Mouse (Mus musculus) limb, embryonic 12.5 days (tissue): ENCODE measurements around the gene Pard3b. TPM values are rescaled to one million over a fixed set of nuclear protein-coding genes. Genes with fewer than 3 reads are reported as not detected.

Experiments
- ATAC-seq: fragments of 200-750 bp; cut with Nextera tagmentation; 2 replicates; pipeline ENCODE4 v1.8.0; 2017; ENCODE audit warnings: low read depth, moderate TSS enrichment; ENCODE audit not compliant: insufficient number of reproducible peaks, insufficient read depth, low FRiP score, low TSS enrichment
- H3K27ac ChIP-seq: fragments of 300-500 bp; sonication (generic); 2 replicates; pipeline ENCODE4 v1.5.1; 2016; ENCODE audit warnings: mild to moderate bottlenecking, moderate library complexity
- H3K27me3 ChIP-seq: fragments of 300-500 bp; sonication (generic); 2 replicates; pipeline ENCODE4 v1.6.1; 2016; ENCODE audit warnings: mild to moderate bottlenecking, moderate library complexity
- H3K36me3 ChIP-seq: fragments of 300-500 bp; sonication (generic); 2 replicates; pipeline ENCODE4 v1.6.1; 2016; ENCODE audit warnings: mild to moderate bottlenecking, moderate library complexity
- H3K4me1 ChIP-seq: fragments of 300-500 bp; sonication (generic); replicated peaks from 2 replicates; pipeline ENCODE4 v1.6.1; 2016
- H3K4me2 ChIP-seq: fragments of 300-500 bp; sonication (generic); 2 replicates; pipeline ENCODE4 v1.6.1; 2016; ENCODE audit warnings: mild to moderate bottlenecking, moderate library complexity
- H3K4me3 ChIP-seq: fragments of 300-500 bp; sonication (generic); replicated peaks from 2 replicates; pipeline ENCODE4 v1.5.1; 2016; ENCODE audit warnings: mild to moderate bottlenecking
- H3K9ac ChIP-seq: fragments of 300-500 bp; sonication (generic); replicated peaks from 2 replicates; pipeline ENCODE4 v1.6.1; 2016; ENCODE audit warnings: mild to moderate bottlenecking, moderate library complexity
- H3K9me3 ChIP-seq: fragments of 300-500 bp; sonication (generic); 2 replicates; pipeline ENCODE4 v1.6.1; 2016; ENCODE audit warnings: mild to moderate bottlenecking, moderate library complexity
- WGBS: fragments of 180-500 bp; shearing (Covaris S2); methylation state at CpG from one replicate; pipeline ENCODE4 v1.1.7; 2016; 5-methylcytosine and 5-hydroxymethylcytosine counted together
- polyA plus RNA-seq: library from polyadenylated mRNA; unstranded; fragments of >200 nt; fragmentation: Nextera tagmentation; extraction: Ambion mirVana; gene quantifications from 2 replicates; pipeline ENCODE4 v1.2.1, GENCODE M21; 2016

The Pard3b gene
- polyA plus RNA-seq, 1 experiment from 2014 or later, result 20.0 TPM

DNA sequence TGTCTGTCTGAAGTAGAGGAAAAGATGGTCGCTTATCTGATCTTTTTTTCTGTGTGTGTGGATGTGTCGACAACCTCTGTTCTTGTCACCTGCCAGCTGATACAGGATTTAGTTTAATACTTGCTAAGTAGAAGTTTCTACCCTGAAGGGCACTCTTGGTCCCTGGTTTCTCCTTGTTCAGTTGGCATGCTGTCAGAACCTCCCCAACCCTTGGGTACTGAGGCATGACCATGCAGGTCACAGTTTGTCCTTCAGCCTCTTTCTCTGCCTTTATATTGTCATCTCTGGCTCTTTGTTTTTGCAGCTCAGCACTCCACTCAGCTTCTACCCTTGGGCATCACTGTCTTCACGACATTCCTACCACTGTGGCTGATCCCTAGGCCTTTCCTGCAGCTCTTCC, 21.3 kb downstream of the Pard3b start:
- Histone ChIP-seq H3K4me2 (no peak overlapping the region), H3K4me1 (no peaks in the 10 kb centered on the region), H3K27ac (no peak overlapping the region), H3K36me3 (no peaks in the 10 kb centered on the region), H3K9ac (no peak overlapping the region), H3K4me3 (no peak overlapping the region), H3K9me3 (no peaks in the 10 kb centered on the region), H3K27me3 (no peaks in the 10 kb centered on the region)
- WGBS, result 78% methylated on average over 3 of the region's 3 CpGs
- no peak for ATAC-seq

DNA sequence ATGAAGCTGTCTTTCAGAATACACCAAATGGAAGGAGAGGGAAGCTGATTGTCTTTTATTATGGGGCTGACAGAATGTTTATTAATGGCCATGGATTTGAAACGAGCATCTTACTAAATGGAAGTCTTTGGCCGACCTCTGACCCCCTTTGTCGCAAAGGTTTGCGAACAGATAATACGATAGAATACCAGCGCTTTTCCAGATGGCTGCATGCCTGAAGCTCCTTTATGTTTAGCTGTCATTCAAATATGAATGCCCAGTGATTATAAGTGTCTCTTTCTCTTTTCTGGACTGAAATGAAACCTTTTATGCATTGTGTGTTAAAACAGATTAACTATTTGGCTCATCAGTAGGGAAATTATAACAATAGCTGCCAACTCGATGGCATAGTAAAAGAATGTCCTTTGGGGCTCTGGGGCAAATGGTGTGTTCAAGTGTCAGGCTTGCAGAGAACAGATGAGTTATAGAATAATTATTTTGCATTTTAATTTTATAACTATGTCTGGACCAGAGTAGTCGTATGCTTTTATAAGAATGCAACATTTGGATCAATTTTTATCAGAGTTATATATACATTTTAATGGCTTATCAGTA, 46.7 kb downstream of the Pard3b start:
- no peak overlapping the region for H3K4me2 ChIP-seq
- H3K4me1 ChIP-seq, result 0 out of 2 replicates have a peak, but pooled peaks cover 6% of the 10 kb centered on the region
- no peaks in the 10 kb centered on the region for H3K9me3 ChIP-seq
- no peak overlapping the region for H3K27ac ChIP-seq
- H3K36me3 ChIP-seq, result no peaks in the 10 kb centered on the region
- no peak overlapping the region for H3K9ac ChIP-seq
- WGBS, result 63% methylated on average over 8 of the region's 8 CpGs
- no peaks in the 10 kb centered on the region for H3K27me3 ChIP-seq
- H3K4me3 ChIP-seq, result no peak overlapping the region
- no peak for ATAC-seq

DNA sequence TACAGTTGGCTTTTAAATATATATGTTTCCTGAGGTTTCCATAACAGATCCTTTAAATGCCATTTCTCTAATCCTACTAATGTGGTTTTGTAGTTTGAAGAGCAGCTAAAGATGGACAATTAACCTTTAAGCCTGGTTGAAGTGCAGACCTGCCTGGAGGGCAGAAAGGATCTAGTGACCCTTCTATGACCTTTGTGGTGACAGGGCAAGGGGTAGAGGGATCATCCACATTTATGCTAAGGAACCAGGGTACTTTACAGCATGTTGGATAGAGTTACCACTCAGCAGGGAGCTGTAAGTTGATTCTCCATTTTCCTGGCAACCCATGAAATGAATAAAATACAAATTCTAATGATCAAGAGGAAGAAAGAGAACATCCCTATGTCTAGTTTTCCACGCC, 47.3 kb downstream of the Pard3b start:
- 82% methylated on average over 1 of the region's 1 CpGs for WGBS
- Histone ChIP-seq H3K27ac (no peak overlapping the region), H3K4me2 (no peak overlapping the region), H3K4me1 (0 out of 2 replicates have a peak, but pooled peaks cover 6% of the 10 kb centered on the region), H3K9me3 (no peaks in the 10 kb centered on the region), H3K27me3 (no peaks in the 10 kb centered on the region), H3K36me3 (no peaks in the 10 kb centered on the region), H3K4me3 (no peak overlapping the region), H3K9ac (no peak overlapping the region)
- no peak for ATAC-seq

DNA sequence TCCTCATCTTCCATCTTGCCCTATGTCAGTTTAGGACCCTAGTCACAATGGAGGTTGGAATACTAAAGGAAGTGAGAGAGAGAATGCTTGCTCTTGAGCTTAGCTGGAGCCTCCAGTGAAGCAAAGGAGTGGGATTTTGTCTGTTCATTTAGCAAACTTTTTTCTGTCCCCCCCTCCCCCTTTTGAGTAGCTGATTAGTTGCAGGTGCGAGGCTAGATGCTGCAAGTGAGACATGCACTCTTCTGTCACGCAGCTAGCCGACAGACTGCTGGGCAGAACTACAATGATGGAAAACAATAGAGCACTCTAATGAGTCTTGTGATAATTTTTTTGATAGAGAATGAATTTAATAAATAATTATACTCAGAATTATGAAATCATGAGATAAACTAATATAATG, 49.7 kb downstream of the Pard3b start:
- ATAC-seq, result no peak
- 0 out of 2 replicates have a peak, but pooled peaks cover 6% of the 10 kb centered on the region for H3K4me1 ChIP-seq
- no peaks in the 10 kb centered on the region for H3K36me3 ChIP-seq
- no peak overlapping the region for H3K4me2 ChIP-seq
- 22% methylated on average over 3 of the region's 3 CpGs for WGBS
- H3K27me3 ChIP-seq, result 0 out of 2 replicates have a peak, but pooled peaks cover 4% of the 10 kb centered on the region
- H3K4me3 ChIP-seq, result no peak overlapping the region
- H3K9ac ChIP-seq, result no peak overlapping the region
- H3K27ac ChIP-seq, result no peak overlapping the region
- H3K9me3 ChIP-seq, result no peaks in the 10 kb centered on the region

DNA sequence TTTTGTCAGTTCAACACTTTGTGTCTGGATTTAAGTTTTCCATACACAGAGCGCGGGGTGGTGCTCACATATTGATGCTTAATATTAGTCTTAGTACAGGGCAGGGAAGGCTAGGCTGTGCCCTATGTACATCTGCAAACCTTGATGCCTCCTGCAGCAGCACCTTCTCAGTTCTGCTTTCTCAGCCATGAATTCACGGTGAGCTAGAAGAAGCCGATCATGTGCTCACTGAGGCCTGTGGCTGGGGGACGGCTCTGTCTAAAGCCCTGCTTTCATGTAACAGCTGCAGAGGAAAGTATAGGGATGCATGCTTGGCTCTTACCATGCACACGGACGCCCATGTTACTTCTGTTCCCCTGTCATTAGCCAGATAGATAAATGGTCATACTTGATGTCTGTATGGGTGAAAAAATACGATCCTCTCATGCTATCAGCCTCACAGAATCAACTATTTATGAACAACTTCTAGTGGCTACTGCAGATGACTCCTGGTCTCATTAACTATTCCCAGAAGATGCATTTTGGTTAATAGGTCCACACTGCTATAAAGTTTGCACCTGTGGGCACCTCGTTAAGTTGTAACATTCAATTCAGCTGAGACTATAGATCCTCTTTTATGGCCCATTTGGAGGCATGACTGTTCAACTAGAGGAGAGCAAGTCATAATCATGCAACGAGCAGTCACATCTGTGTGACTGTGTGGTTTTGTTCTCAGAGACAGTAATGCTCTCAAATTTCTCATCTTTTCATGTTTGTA, 60.0 kb downstream of the Pard3b start:
- no peak overlapping the region for H3K4me3 ChIP-seq
- H3K36me3 ChIP-seq, result no peaks in the 10 kb centered on the region
- H3K9ac ChIP-seq, result no peak overlapping the region
- H3K9me3 ChIP-seq, result no peaks in the 10 kb centered on the region
- H3K4me1 ChIP-seq, result peaks cover 15% of the 10 kb centered on the region
- no peak overlapping the region for H3K4me2 ChIP-seq
- 46% methylated on average over 10 of the region's 10 CpGs for WGBS
- ATAC-seq, result no peak
- peaks cover 17% of the 10 kb centered on the region for H3K27me3 ChIP-seq
- H3K27ac ChIP-seq, result no peak overlapping the region

DNA sequence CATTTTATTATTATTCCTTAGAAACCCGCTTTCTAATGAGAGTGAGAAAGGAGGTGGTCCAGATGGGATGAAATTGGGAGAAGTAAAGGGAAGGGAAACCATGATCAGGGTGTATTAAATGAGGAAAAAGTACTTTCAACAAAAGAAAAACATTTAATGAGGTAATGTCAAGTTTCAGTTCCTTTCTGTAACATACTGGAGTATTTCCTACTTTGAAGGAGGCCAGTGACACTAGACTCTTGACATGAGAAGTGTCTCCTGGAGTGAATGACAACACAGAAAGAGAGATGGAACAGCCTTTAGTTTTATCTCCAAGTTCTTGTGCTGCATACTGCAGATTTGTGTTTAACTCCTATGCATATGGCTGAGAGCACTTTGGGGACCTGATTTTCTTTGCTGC, 71.2 kb downstream of the Pard3b start:
- Histone ChIP-seq H3K4me3 (no peak overlapping the region), H3K27me3 (0 out of 2 replicates have a peak, but pooled peaks cover 4% of the 10 kb centered on the region), H3K36me3 (no peaks in the 10 kb centered on the region), H3K9me3 (no peaks in the 10 kb centered on the region), H3K9ac (no peak overlapping the region), H3K4me2 (no peak overlapping the region), H3K4me1 (no peaks in the 10 kb centered on the region), H3K27ac (no peak overlapping the region)
- no peak for ATAC-seq
- 81% methylated on average over 1 of the region's 1 CpGs for WGBS

DNA sequence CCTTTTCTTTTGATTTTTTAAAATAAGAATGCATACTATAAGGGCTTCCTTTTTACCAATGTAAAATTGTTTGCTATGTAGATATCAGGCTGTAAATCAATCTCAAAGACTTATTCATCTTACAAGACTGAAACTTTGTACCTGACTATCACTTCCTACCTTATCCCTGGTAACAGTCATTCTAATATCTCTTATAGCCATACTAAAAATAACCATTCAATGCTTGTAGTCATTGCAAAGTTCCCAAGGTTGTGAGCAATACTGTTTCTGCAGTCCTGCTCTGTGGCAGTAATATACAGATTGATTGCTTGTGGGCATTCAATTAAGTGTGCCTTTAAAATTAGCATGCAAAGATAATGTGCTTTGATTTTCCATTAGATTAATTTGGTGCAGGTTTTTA, 72.9 kb downstream of the Pard3b start:
- Histone ChIP-seq H3K27ac (no peak overlapping the region), H3K4me2 (no peak overlapping the region), H3K27me3 (0 out of 2 replicates have a peak, but pooled peaks cover 4% of the 10 kb centered on the region), H3K9me3 (no peaks in the 10 kb centered on the region), H3K4me3 (no peak overlapping the region), H3K4me1 (peaks cover 3% of the 10 kb centered on the region; the same call in 1 of the 2 replicates), H3K9ac (no peak overlapping the region), H3K36me3 (no peaks in the 10 kb centered on the region)
- ATAC-seq, result no peak

DNA sequence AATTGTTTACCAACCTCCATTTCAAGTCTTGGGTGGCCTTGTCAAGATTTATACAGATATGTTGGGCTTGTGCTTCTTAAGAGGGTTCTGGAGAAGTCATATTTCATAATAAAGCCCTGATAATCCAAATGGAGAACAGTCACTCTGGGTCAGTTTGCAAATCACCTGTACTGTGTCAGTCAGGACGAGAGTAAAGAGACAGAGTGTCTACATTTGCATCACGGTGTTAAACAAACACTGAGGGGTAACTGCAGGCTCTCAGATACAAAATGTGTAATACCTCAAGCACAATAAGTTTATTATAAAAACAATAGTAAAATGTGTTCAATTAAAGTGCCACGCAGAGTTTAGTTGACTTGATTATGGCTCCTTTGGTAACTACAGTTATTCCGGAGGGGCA, 91.0 kb downstream of the Pard3b start:
- 0 out of 2 replicates have a peak, but pooled peaks cover 6% of the 10 kb centered on the region for H3K9me3 ChIP-seq
- no peaks in the 10 kb centered on the region for H3K4me1 ChIP-seq
- 61% methylated on average over 4 of the region's 4 CpGs for WGBS
- H3K4me3 ChIP-seq, result no peak overlapping the region
- H3K36me3 ChIP-seq, result no peaks in the 10 kb centered on the region
- H3K27me3 ChIP-seq, result no peaks in the 10 kb centered on the region
- no peak overlapping the region for H3K4me2 ChIP-seq
- no peak overlapping the region for H3K27ac ChIP-seq
- no peak for ATAC-seq
- H3K9ac ChIP-seq, result no peak overlapping the region

DNA sequence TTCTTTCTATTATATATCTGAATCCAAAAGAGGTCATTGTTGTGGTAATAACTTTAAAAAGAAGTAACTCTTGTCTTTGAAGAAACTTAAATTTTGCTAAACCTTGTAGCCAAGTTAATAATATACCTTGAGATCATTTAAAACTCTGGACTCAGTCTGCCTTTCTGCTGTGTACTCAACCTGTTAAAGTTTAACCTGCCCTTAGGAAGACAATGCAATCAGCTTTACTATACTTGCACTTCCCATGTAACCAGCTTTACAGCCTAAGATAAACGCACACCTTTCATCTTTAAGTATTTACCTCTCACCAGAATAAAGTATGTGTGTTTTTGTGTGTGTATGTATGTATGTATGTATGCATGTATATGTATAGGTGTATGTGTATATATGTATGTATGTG, 97.9 kb downstream of the Pard3b start:
- Histone ChIP-seq H3K27me3 (no peaks in the 10 kb centered on the region), H3K4me3 (no peak overlapping the region), H3K36me3 (no peaks in the 10 kb centered on the region), H3K4me2 (no peak overlapping the region), H3K9me3 (no peaks in the 10 kb centered on the region), H3K27ac (no peak overlapping the region), H3K4me1 (no peaks in the 10 kb centered on the region), H3K9ac (no peak overlapping the region)
- ATAC-seq, result no peak
- 80% methylated on average over 1 of the region's 1 CpGs for WGBS

DNA sequence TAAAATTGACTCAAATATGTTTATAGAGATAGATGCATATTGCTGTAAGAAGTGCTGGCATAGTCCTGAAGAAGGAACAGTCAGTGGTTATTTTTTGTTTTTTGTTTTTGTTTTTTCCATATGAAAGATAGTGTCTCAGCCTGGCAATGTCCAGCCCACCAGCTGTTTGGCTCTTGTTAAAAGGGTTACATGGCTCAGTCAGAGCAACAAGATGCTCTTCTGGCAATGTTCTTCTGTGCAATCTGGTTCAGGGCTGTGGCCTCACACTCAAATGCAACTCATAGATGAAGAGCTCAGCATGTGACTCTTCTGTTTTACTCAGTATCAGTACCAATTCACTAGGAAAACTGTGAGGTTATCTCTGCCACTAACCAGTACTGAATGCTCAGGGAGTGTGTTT, 104.2 kb downstream of the Pard3b start:
- Histone ChIP-seq H3K27me3 (no peaks in the 10 kb centered on the region), H3K9ac (no peak overlapping the region), H3K36me3 (no peaks in the 10 kb centered on the region), H3K27ac (no peak overlapping the region), H3K4me1 (no peaks in the 10 kb centered on the region), H3K4me3 (no peak overlapping the region), H3K9me3 (no peaks in the 10 kb centered on the region), H3K4me2 (no peak overlapping the region)
- no peak for ATAC-seq

DNA sequence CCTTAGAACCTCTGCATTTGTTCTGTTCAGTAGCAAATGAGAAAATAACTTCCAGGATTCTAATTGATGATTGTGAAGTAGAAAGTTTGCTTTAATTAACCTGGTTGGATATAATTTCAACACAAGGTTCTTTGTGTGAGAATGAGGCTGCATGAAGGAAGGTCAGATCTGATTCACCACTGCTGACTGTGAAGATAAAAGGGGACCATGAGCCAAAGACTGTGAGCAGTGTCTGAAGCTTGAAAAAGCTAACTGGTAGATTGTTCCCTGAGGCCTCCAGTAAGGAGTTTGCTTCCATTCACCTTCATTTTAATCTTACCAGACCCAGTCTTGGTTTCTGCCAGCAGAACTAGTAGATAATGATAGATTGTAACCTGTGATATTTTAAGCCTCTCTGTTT, 108.9 kb downstream of the Pard3b start:
- H3K36me3 ChIP-seq, result no peaks in the 10 kb centered on the region
- H3K9me3 ChIP-seq, result no peaks in the 10 kb centered on the region
- no peak for ATAC-seq
- H3K27ac ChIP-seq, result no peak overlapping the region
- H3K4me1 ChIP-seq, result no peaks in the 10 kb centered on the region
- no peak overlapping the region for H3K9ac ChIP-seq
- H3K4me2 ChIP-seq, result no peak overlapping the region
- H3K27me3 ChIP-seq, result no peaks in the 10 kb centered on the region
- H3K4me3 ChIP-seq, result no peak overlapping the region

DNA sequence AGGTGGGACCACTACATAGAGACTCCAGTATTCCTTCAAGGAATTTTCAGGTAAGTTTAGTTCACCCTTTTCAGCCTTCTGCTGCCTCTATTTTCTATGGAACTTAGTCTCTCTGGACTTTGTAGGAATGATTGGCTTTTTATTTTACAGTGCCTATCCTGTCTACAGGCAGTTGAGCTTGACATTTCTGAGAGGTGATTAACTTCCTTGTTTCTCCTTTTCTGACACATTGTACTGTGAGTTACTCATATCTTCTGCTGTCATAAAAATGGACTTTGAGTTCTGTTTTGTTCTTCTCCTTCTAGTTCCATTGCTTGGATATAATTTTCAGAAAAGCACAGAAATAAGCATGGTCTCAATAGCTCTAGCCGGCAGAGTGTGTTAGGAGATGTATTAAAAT, 112.4 kb downstream of the Pard3b start:
- Histone ChIP-seq H3K27me3 (no peaks in the 10 kb centered on the region), H3K36me3 (no peaks in the 10 kb centered on the region), H3K27ac (no peak overlapping the region), H3K4me3 (no peak overlapping the region), H3K9me3 (0 out of 2 replicates have a peak, but pooled peaks cover 7% of the 10 kb centered on the region), H3K9ac (no peak overlapping the region), H3K4me2 (no peak overlapping the region), H3K4me1 (no peaks in the 10 kb centered on the region)
- 93% methylated on average over 1 of the region's 1 CpGs for whole genome bisulfite sequencing
- ATAC-seq, result no peak
